In genomic region chr7:129639833-129640232, GRCm38 (mm10) we compare ENCODE assay signal across 18 mouse cellular contexts.
"Had no signal": no experiment of that assay in that cellular context is flagged by ENCODE, and none has a peak within 500 bp of the region (broad histone marks: within the 10 kb centered on the region; RNA-seq: fewer than 3 reads in every experiment).

No protein-coding gene starts in this region.

- DNase-seq: layer of hippocampus, postnatal 36 days; liver; liver, embryonic 13.5 days; liver, postnatal 0 days; lung, postnatal 14 days; right cerebral cortex, adult 18-20 months; right cerebral cortex, postnatal 25 days; thymus, adult 18-20 months; thymus, postnatal 14 days had no signal

- H3K4me3 ChIP-seq: intestine, embryonic 15.5 days; kidney, embryonic 15.5 days; limb, embryonic 12.5 days; liver, embryonic 13.5 days; lung, embryonic 15.5 days; megakaryocyte, embryonic 14.5 days; midbrain, embryonic 13.5 days; myocyte; neural tube, embryonic 15.5 days had no signal

- H3K27me3 ChIP-seq: intestine, embryonic 15.5 days; kidney, embryonic 15.5 days; limb, embryonic 12.5 days; liver, embryonic 13.5 days; lung, embryonic 15.5 days; midbrain, embryonic 13.5 days; neural tube, embryonic 15.5 days had no signal

- H3K4me1 ChIP-seq: intestine, embryonic 15.5 days; liver, embryonic 13.5 days; lung, embryonic 15.5 days; midbrain, embryonic 13.5 days; neural tube, embryonic 15.5 days had no signal

- ATAC-seq: intestine, embryonic 15.5 days; liver, postnatal 0 days; midbrain, embryonic 13.5 days had no signal

- H3K9me3 ChIP-seq: intestine, embryonic 15.5 days; kidney, embryonic 15.5 days; limb, embryonic 12.5 days; liver, embryonic 13.5 days; lung, embryonic 15.5 days; megakaryocyte, embryonic 14.5 days; midbrain, embryonic 13.5 days; neural tube, embryonic 15.5 days had no signal

- H3K27ac ChIP-seq: intestine, embryonic 15.5 days; kidney, embryonic 15.5 days; liver, embryonic 13.5 days; lung, embryonic 15.5 days; macrophage; midbrain, embryonic 13.5 days; neural tube, embryonic 15.5 days had no signal

- H3K9ac ChIP-seq: intestine, embryonic 15.5 days; kidney, embryonic 15.5 days; limb, embryonic 12.5 days; liver, embryonic 13.5 days; liver, postnatal 0 days; lung, embryonic 15.5 days; midbrain, embryonic 13.5 days; neural tube, embryonic 15.5 days had no signal

- H3K4me2 ChIP-seq: intestine, embryonic 15.5 days; kidney, embryonic 15.5 days; limb, embryonic 12.5 days; liver, embryonic 13.5 days; lung, embryonic 15.5 days; midbrain, embryonic 13.5 days; neural tube, embryonic 15.5 days had no signal
